Mouse (Mus musculus): ENCODE data around the gene Slc51a.
A peak's percentile ranks its signal among the peaks of the same experiment; 100 is the strongest.

Slc51a gene

GRCm38 (mm10) chr16:32487234-32488111 lies at the start of gene Slc51a:
Gene Slc51a, minus strand, starts transcription at chr16:32487879.
- peak; percentile 84 for DNase-seq

- DNase-seq: peak; percentile 96
Measured at GRCm38 (mm10) chr16:32535157-32535751, 47.6 kb upstream of the Slc51a start.

GRCm38 (mm10) chr16:32532878-32533826 lies 45.5 kb upstream of the Slc51a start:
- peak; percentile 91 for DNase-seq

GRCm38 (mm10) chr16:32526906-32527305 lies 39.2 kb upstream of the Slc51a start:
- DNase-seq: peak; percentile 96

- peak; percentile 90 for DNase-seq
Measured at GRCm38 (mm10) chr16:32524244-32524615, 36.6 kb upstream of the Slc51a start.

GRCm38 (mm10) chr16:32523462-32524243 lies 36.0 kb upstream of the Slc51a start:
- peak; percentile 97 for DNase-seq

GRCm38 (mm10) chr16:32522578-32523194 lies 35.0 kb upstream of the Slc51a start:
- peak; percentile 94 for DNase-seq

GRCm38 (mm10) chr16:32520372-32520748 lies 32.7 kb upstream of the Slc51a start:
- peak; percentile 86 for DNase-seq

GRCm38 (mm10) chr16:32519656-32520371 lies 32.1 kb upstream of the Slc51a start:
- no peak for DNase-seq

- DNase-seq: peak; percentile 84
Measured at GRCm38 (mm10) chr16:32517785-32518481, 30.3 kb upstream of the Slc51a start.

- DNase-seq: peak; percentile 84
Measured at GRCm38 (mm10) chr16:32516006-32516962, 28.6 kb upstream of the Slc51a start.

GRCm38 (mm10) chr16:32513948-32514347 lies 26.3 kb upstream of the Slc51a start:
- DNase-seq: peak; percentile 80

GRCm38 (mm10) chr16:32513401-32513800 lies 25.7 kb upstream of the Slc51a start:
- DNase-seq: no peak

GRCm38 (mm10) chr16:32512921-32513320 lies 25.2 kb upstream of the Slc51a start:
- no peak for DNase-seq

GRCm38 (mm10) chr16:32511827-32512490 lies 24.3 kb upstream of the Slc51a start:
- peak; percentile 62 for DNase-seq

- no peak for DNase-seq
Measured at GRCm38 (mm10) chr16:32511338-32511734, 23.7 kb upstream of the Slc51a start.

- no peak for DNase-seq
Measured at GRCm38 (mm10) chr16:32510399-32511337, 23.0 kb upstream of the Slc51a start.
